Mouse (Mus musculus) lung, postnatal 0 days (tissue): ENCODE measurements around the gene Eda.

Source experiments
- CTCF ChIP-seq: IDR thresholded peaks from 2 replicates; pipeline ENCODE4 v1.5.1; 2016; ENCODE audit warnings: antibody characterized with exemption, mild to moderate bottlenecking
- EP300 ChIP-seq: IDR thresholded peaks from 2 replicates; pipeline ENCODE4 v1.6.1; 2016; ENCODE audit warnings: antibody characterized with exemption, mild to moderate bottlenecking, control low read depth

- TF ChIP-seq EP300, result peak; percentile 34; the same call in 1 of the 2 replicates
- no peak for TF ChIP-seq CTCF
Observed at GRCm38 (mm10) chrX:100344433-100344832, 369.0 kb downstream of the Eda start.
